Mouse (Mus musculus) thymus, postnatal 10 days (tissue): Measurements from ENCODE around the gene Pakap.
A peak's percentile ranks its signal among the peaks of the same experiment; 100 is the strongest.

ENCODE experiments used
- DNase-seq, 2 experiments: peaks; one replicate each; pipeline ENCODE4 v3.0.0; 2021; ENCODE audit warnings: low spot score in 2 of 2

Gene Pakap

GRCm38 (mm10) chr4:57672996-57673906 is 105.3 kb downstream of the Pakap start:
- peak; percentile 81 to 95 for DNase-seq

GRCm38 (mm10) chr4:57674351-57674750 is 106.4 kb downstream of the Pakap start:
- DNase-seq, result no peak

- peak; percentile 49 to 58 for DNase-seq
Measured at GRCm38 (mm10) chr4:57675387-57675786, 107.4 kb downstream of the Pakap start.

- no peak for DNase-seq
Measured at GRCm38 (mm10) chr4:57677916-57678315, 109.9 kb downstream of the Pakap start.

- no peak for DNase-seq
Measured at GRCm38 (mm10) chr4:57678991-57679457, 111.0 kb downstream of the Pakap start.

- no peak for DNase-seq
Measured at GRCm38 (mm10) chr4:57680186-57680585, 112.2 kb downstream of the Pakap start.

- DNase-seq, result peak; percentile 65 to 71
Measured at GRCm38 (mm10) chr4:57681511-57681910, 113.5 kb downstream of the Pakap start.

GRCm38 (mm10) chr4:57682341-57682740 is 114.4 kb downstream of the Pakap start:
- DNase-seq, result no peak

GRCm38 (mm10) chr4:57682944-57683343 is 115.0 kb downstream of the Pakap start:
- no peak for DNase-seq

- no peak for DNase-seq
Measured at GRCm38 (mm10) chr4:57684676-57685215, 116.8 kb downstream of the Pakap start.

GRCm38 (mm10) chr4:57686736-57687135 is 118.8 kb downstream of the Pakap start:
- DNase-seq, result no peak

- no peak for DNase-seq
Measured at GRCm38 (mm10) chr4:57687583-57687982, 119.6 kb downstream of the Pakap start.

GRCm38 (mm10) chr4:57688131-57688530 is 120.2 kb downstream of the Pakap start:
- DNase-seq, result no peak

GRCm38 (mm10) chr4:57690001-57690400 is 122.0 kb downstream of the Pakap start:
- DNase-seq, result no peak

GRCm38 (mm10) chr4:57690805-57691204 is 122.8 kb downstream of the Pakap start:
- no peak for DNase-seq

GRCm38 (mm10) chr4:57694356-57695136 is 126.6 kb downstream of the Pakap start:
- DNase-seq, result no peak

GRCm38 (mm10) chr4:57696955-57697354 is 129.0 kb downstream of the Pakap start:
- DNase-seq, result no peak

- DNase-seq, result no peak
Measured at GRCm38 (mm10) chr4:57697918-57698611, 130.1 kb downstream of the Pakap start.

GRCm38 (mm10) chr4:57701576-57701975 is 133.6 kb downstream of the Pakap start:
- DNase-seq, result no peak

GRCm38 (mm10) chr4:57703574-57704470 is 135.8 kb downstream of the Pakap start:
- DNase-seq, result no peak

GRCm38 (mm10) chr4:57704575-57704974 is 136.6 kb downstream of the Pakap start:
- no peak for DNase-seq
